Mouse (Mus musculus) neural tube, embryonic 11.5 days (tissue): ENCODE measurements around the gene Mdh2. TPM values are rescaled to one million over a fixed set of nuclear protein-coding genes. Genes with fewer than 3 reads are reported as not detected.
A peak's percentile ranks its signal among the peaks of the same experiment; 100 is the strongest.

Experiments used
- ATAC-seq: fragments of 200-750 bp; cut with Nextera tagmentation; 2 replicates; pipeline ENCODE4 v1.8.0; 2017; ENCODE audit warnings: moderate number of reproducible peaks, mild to moderate bottlenecking, moderate TSS enrichment, moderate library complexity; ENCODE audit not compliant: insufficient read depth, low FRiP score, low TSS enrichment
- DNase-seq: peaks from one replicate; pipeline ENCODE4 v3.0.0-alpha.2; 2015; ENCODE audit warnings: low spot score
- H3K27ac ChIP-seq: fragments of 300-500 bp; sonication (generic); 2 replicates; pipeline ENCODE4 v1.5.1; 2014; ENCODE audit warnings: low read depth, mild to moderate bottlenecking, low read length
- H3K27me3 ChIP-seq: fragments of 300-500 bp; sonication (generic); 2 replicates; pipeline ENCODE4 v1.6.1; 2014; ENCODE audit warnings: mild to moderate bottlenecking, low read length, mixed read lengths; ENCODE audit not compliant: control insufficient read depth, insufficient read depth
- H3K36me3 ChIP-seq: fragments of 300-500 bp; sonication (generic); 2 replicates; pipeline ENCODE4 v1.6.1; 2014; ENCODE audit warnings: mild to moderate bottlenecking, low read length, moderate library complexity, mixed read lengths; ENCODE audit not compliant: control insufficient read depth, insufficient read depth
- H3K4me1 ChIP-seq: fragments of 300-500 bp; sonication (generic); 2 replicates; pipeline ENCODE4 v1.6.1; 2014; ENCODE audit warnings: low read length, mixed read lengths; ENCODE audit not compliant: control insufficient read depth, insufficient read depth
- H3K4me2 ChIP-seq: fragments of 300-500 bp; sonication (generic); 2 replicates; pipeline ENCODE4 v1.6.1; 2014; ENCODE audit warnings: low read depth, mild to moderate bottlenecking, moderate library complexity
- H3K4me3 ChIP-seq: fragments of 300-500 bp; sonication (generic); 2 replicates; pipeline ENCODE4 v1.5.1; 2014; ENCODE audit warnings: low read depth, low read length
- H3K9ac ChIP-seq: fragments of 300-500 bp; sonication (generic); 2 replicates; pipeline ENCODE4 v1.6.1; 2014; ENCODE audit warnings: mild to moderate bottlenecking, low read length
- H3K9me3 ChIP-seq: fragments of 300-500 bp; sonication (generic); 2 replicates; pipeline ENCODE4 v1.6.1; 2016; ENCODE audit warnings: low read length; ENCODE audit not compliant: control insufficient read depth
- WGBS: fragments of 180-500 bp; shearing (Covaris S2); extraction: QIAGEN DNeasy Blood & Tissue Kit; methylation state at CpG from one replicate; pipeline ENCODE4 v1.1.7; 2014; 5-methylcytosine and 5-hydroxymethylcytosine counted together
- polyA plus RNA-seq: library from polyadenylated mRNA; unstranded; fragments of >200 nt; fragmentation: Nextera tagmentation; extraction: Ambion mirVana; gene quantifications from 2 replicates; pipeline ENCODE4 v1.2.1, GENCODE M21; 2014

Gene Mdh2
- polyA plus RNA-seq, 1 experiment from 2014 or later: 630 TPM

- peaks cover 41% of the 10 kb centered on the region for H3K36me3 ChIP-seq
- no peak for ATAC-seq
- WGBS: 90% methylated on average over 16 of the region's 16 CpGs
These were observed 41.7 kb upstream of the Mdh2 start for GRCm38 (mm10) chr5:135736544-135736943.

GRCm38 (mm10) chr5:135737154-135737553 lies 41.1 kb upstream of the Mdh2 start:
- no peak overlapping the region for H3K4me2 ChIP-seq
- H3K4me1 ChIP-seq: no peaks in the 10 kb centered on the region
- DNase-seq: no peak
- no peak overlapping the region for H3K27ac ChIP-seq
- 78% methylated on average over 7 of the region's 7 CpGs for WGBS
- H3K9ac ChIP-seq: no peak overlapping the region
- no peak for ATAC-seq
- H3K36me3 ChIP-seq: peaks cover 40% of the 10 kb centered on the region
- H3K9me3 ChIP-seq: no peaks in the 10 kb centered on the region
- H3K4me3 ChIP-seq: no peak overlapping the region
- H3K27me3 ChIP-seq: no peaks in the 10 kb centered on the region

More at GRCm38 (mm10) chr5:135736544-135736943, 41.7 kb upstream of the Mdh2 start:
- Histone ChIP-seq H3K9me3 (no peaks in the 10 kb centered on the region), H3K27me3 (no peaks in the 10 kb centered on the region), H3K4me3 (no peak overlapping the region), H3K4me1 (no peaks in the 10 kb centered on the region), H3K4me2 (no peak overlapping the region), H3K27ac (no peak overlapping the region), H3K9ac (no peak overlapping the region)
- no peak for DNase-seq

- H3K36me3 ChIP-seq: peaks cover 32% of the 10 kb centered on the region
- DNase-seq (peak; percentile 48), ATAC-seq (no peak)
- no peak overlapping the region for H3K9ac ChIP-seq
- H3K27ac ChIP-seq: no peak overlapping the region
- H3K4me1 ChIP-seq: peaks cover 3% of the 10 kb centered on the region
- no peaks in the 10 kb centered on the region for H3K9me3 ChIP-seq
- H3K4me3 ChIP-seq: no peak overlapping the region
- WGBS: 20% methylated on average over 6 of the region's 6 CpGs
- no peaks in the 10 kb centered on the region for H3K27me3 ChIP-seq
- no peak overlapping the region for H3K4me2 ChIP-seq
These were observed 40.0 kb upstream of the Mdh2 start for GRCm38 (mm10) chr5:135738266-135738665.

- Histone ChIP-seq H3K4me3 (no peak overlapping the region), H3K9me3 (no peaks in the 10 kb centered on the region), H3K27ac (no peak overlapping the region), H3K4me2 (no peak overlapping the region), H3K9ac (no peak overlapping the region), H3K4me1 (peaks cover 7% of the 10 kb centered on the region), H3K27me3 (no peaks in the 10 kb centered on the region), H3K36me3 (0 out of 2 replicates have a peak, but pooled peaks cover 3% of the 10 kb centered on the region)
- 78% methylated on average over 10 of the region's 10 CpGs for WGBS
- ATAC-seq (no peak), DNase-seq (no peak)
These were observed 36.1 kb upstream of the Mdh2 start for GRCm38 (mm10) chr5:135742156-135742555.

- DNase-seq (peak; percentile 43), ATAC-seq (peak; percentile 21; the same call in 1 of the 2 replicates)
- Histone ChIP-seq H3K27me3 (no peaks in the 10 kb centered on the region), H3K9ac (peak overlapping the region; percentile 79), H3K27ac (no peak overlapping the region), H3K4me3 (peak overlapping the region; percentile 95), H3K4me1 (peaks cover 7% of the 10 kb centered on the region), H3K9me3 (no peaks in the 10 kb centered on the region), H3K36me3 (0 out of 2 replicates have a peak, but pooled peaks cover 3% of the 10 kb centered on the region), H3K4me2 (peak overlapping the region; percentile 96)
- WGBS: 21% methylated on average over 18 of the region's 18 CpGs
These were observed 35.1 kb upstream of the Mdh2 start for GRCm38 (mm10) chr5:135742941-135743740.

- Histone ChIP-seq H3K9ac (peak within 1 kb of the TSS; percentile 79), H3K4me3 (peak within 1 kb of the TSS; percentile 95), H3K4me2 (peak within 1 kb of the TSS; percentile 96), H3K27ac (no peak within 1 kb of the TSS), H3K27me3 (no peaks in the 10 kb centered on the region), H3K4me1 (peaks cover 7% of the 10 kb centered on the region), H3K9me3 (no peaks in the 10 kb centered on the region; the same call in 1 of the 2 replicates), H3K36me3 (0 out of 2 replicates have a peak, but pooled peaks cover 3% of the 10 kb centered on the region)
- WGBS: 0% methylated on average over 60 of the region's 60 CpGs
- ATAC-seq (peak; percentile 95), DNase-seq (peak; percentile 95)
These were observed 34.3 kb upstream of the Mdh2 start, which contains the start of gene Tmem120a for GRCm38 (mm10) chr5:135743741-135744609. TSS of gene Tmem120a (minus strand) at chr5:135744448.

GRCm38 (mm10) chr5:135744742-135745141 lies 33.5 kb upstream of the Mdh2 start:
- peaks cover 7% of the 10 kb centered on the region for H3K4me1 ChIP-seq
- peak overlapping the region; percentile 96 for H3K4me2 ChIP-seq
- no peak overlapping the region for H3K27ac ChIP-seq
- H3K36me3 ChIP-seq: 0 out of 2 replicates have a peak, but pooled peaks cover 3% of the 10 kb centered on the region
- ATAC-seq: no peak
- WGBS: 23% methylated on average over 12 of the region's 12 CpGs
- peak overlapping the region; percentile 41; the same call in 1 of the 2 replicates for H3K9ac ChIP-seq
- peak overlapping the region; percentile 95 for H3K4me3 ChIP-seq
- no peak for DNase-seq
- H3K9me3 ChIP-seq: no peaks in the 10 kb centered on the region; the same call in 1 of the 2 replicates
- H3K27me3 ChIP-seq: no peaks in the 10 kb centered on the region

- Histone ChIP-seq H3K27ac (no peak overlapping the region), H3K4me3 (no peak overlapping the region), H3K27me3 (no peaks in the 10 kb centered on the region), H3K36me3 (no peaks in the 10 kb centered on the region), H3K9ac (no peak overlapping the region), H3K4me1 (no peaks in the 10 kb centered on the region), H3K4me2 (no peak overlapping the region), H3K9me3 (no peaks in the 10 kb centered on the region; the same call in 1 of the 2 replicates)
- ATAC-seq (no peak), DNase-seq (no peak)
- 80% methylated on average over 1 of the region's 1 CpGs for WGBS
These were observed 27.2 kb upstream of the Mdh2 start for GRCm38 (mm10) chr5:135751041-135751440.
